Mouse (Mus musculus) liver, adult 2 months (tissue): ENCODE measurements around the gene Dmbx1.

Experiments
- CTCF ChIP-seq: fragments of 200-500 bp; IDR thresholded peaks from 2 replicates; pipeline ENCODE4 v1.5.1; 2011; ENCODE audit warnings: low read depth, low read length, control low read depth
- POLR2A ChIP-seq: fragments of 200-500 bp; IDR thresholded peaks from 2 replicates; pipeline ENCODE4 v1.6.1; 2011; ENCODE audit warnings: low read length, control low read depth; ENCODE audit not compliant: insufficient read depth; ENCODE audit errors: extremely low read depth

DNA sequence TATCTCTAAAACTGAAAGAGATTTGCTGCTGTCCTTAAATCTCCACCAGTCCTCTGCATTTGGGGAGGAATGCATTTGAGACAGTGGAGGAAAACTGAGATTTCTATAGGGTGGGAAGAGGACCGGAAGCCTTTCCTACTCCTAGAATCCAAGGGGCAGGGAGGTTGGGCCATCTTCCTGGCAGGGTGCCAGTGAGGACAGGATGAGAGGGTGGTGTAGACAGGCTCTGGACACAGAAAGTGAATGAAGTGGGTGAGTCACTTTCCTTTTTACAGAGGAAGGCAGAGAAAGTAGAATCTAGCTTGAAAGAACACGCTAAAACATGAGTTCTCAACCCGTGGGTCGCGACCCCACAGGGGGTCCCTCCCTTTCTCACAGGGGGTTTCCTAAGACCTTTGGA lies 24.7 kb upstream of the Dmbx1 start:
- TF ChIP-seq CTCF (no peak), POLR2A (no peak)
